In genomic region chr7:99858175-99858812, GRCm38 (mm10) we compare ENCODE assay signal across 8 mouse cellular contexts. TPM values are rescaled to one million over a fixed set of nuclear protein-coding genes. Genes with fewer than 3 reads are reported as not detected.
DNase-seq lines count a peak whose midpoint lies in the region; ATAC-seq and TF ChIP-seq lines count a peak whose summit lies in the region.

No protein-coding gene starts in this region.

- peaks cover 6% of the 10 kb centered on the region for H3K79me2 ChIP-seq in heart, adult 2 months (replicated peaks; ENCODE audit: control insufficient read depth, insufficient read depth, low read length)

- intact Hi-C loops in heart, adult 2 months (cut with DNase I): loop anchor here (2.0 to 5.0 kb wide), 2 partner anchors 29 to 376 kb away; partner anchors contain the start of genes Neu3 and Rps3

- TF ChIP-seq EP300 in heart, adult 2 months (IDR thresholded peaks at IDR 0.05; ENCODE audit: insufficient read depth, low read depth, low read length): no peak

- H3K4me1 ChIP-seq in heart, adult 2 months (ENCODE audit: control insufficient read depth, insufficient read depth, low read length): peaks cover 6% of the 10 kb centered on the region
- peaks cover 39% of the 10 kb centered on the region for H3K4me1 ChIP-seq in E14TG2a.4 (replicated peaks; ENCODE audit: low read depth, low read length)
- H3K4me1 ChIP-seq in forebrain, postnatal 0 days (ENCODE audit: insufficient read depth): peaks cover 8% of the 10 kb centered on the region

- no peaks in the 10 kb centered on the region for H3K9me3 ChIP-seq in E14TG2a.4 (ENCODE audit: low read length)
- H3K9me3 ChIP-seq in forebrain, postnatal 0 days (ENCODE audit: low read length): no peaks in the 10 kb centered on the region

- no peak for DNase-seq in heart, adult 2 months
- no peak for DNase-seq in heart, adult 18-20 months
- no peak for DNase-seq in forebrain, postnatal 0 days
- no peak for DNase-seq in cerebellum, postnatal 10 days
- DNase-seq in ovary, postnatal 14 days (ENCODE audit: low spot score): no peak
- DNase-seq in left cerebral cortex, adult 11 months (ENCODE audit: low spot score): no peak

- H3K27me3 ChIP-seq in heart, adult 2 months (ENCODE audit: control insufficient read depth, insufficient read depth, low read length): no peaks in the 10 kb centered on the region
- H3K27me3 ChIP-seq in E14TG2a.4 (ENCODE audit: insufficient read depth, low read length): peaks cover 16% of the 10 kb centered on the region
- H3K27me3 ChIP-seq in forebrain, postnatal 0 days (ENCODE audit: insufficient read depth, low read length): no peaks in the 10 kb centered on the region

- TF ChIP-seq CTCF in heart, adult 2 months (IDR thresholded peaks at IDR 0.05): no peak
- TF ChIP-seq CTCF in E14TG2a.4 (conservative IDR thresholded peaks at IDR 0.05; ENCODE audit: low read length): no peak
- TF ChIP-seq CTCF in forebrain, postnatal 0 days (IDR thresholded peaks at IDR 0.05; ENCODE audit: low read depth): no peak

- H3K36me3 ChIP-seq in heart, adult 2 months (ENCODE audit: control insufficient read depth, insufficient read depth, low read length): no peaks in the 10 kb centered on the region; the same call in 1 of the 2 replicates
- H3K36me3 ChIP-seq in E14TG2a.4 (ENCODE audit: insufficient read depth, low read length): peaks cover 35% of the 10 kb centered on the region
- peaks cover 14% of the 10 kb centered on the region for H3K36me3 ChIP-seq in forebrain, postnatal 0 days (ENCODE audit: insufficient read depth)

- H3K27ac ChIP-seq in heart, adult 2 months: peak overlapping the region; percentile 94
- peak overlapping the region; percentile 87 for H3K27ac ChIP-seq in forebrain, postnatal 0 days (ENCODE audit: low read depth, low read length)

- ATAC-seq in forebrain, postnatal 0 days: peak; percentile 51
- peak; percentile 6 for ATAC-seq in megakaryocyte, adult 5-6 weeks (ENCODE audit: poor library complexity, severe bottlenecking)

- H3K9ac ChIP-seq in heart, adult 2 months (ENCODE audit: low read depth, low read length): peak overlapping the region; percentile 64
- H3K9ac ChIP-seq in forebrain, postnatal 0 days: peak overlapping the region; percentile 83

- no peak for TF ChIP-seq POLR2A in heart, adult 2 months (IDR thresholded peaks at IDR 0.05; ENCODE audit: insufficient read depth, low read depth, low read length)

- peak overlapping the region; percentile 74 for H3K4me2 ChIP-seq in forebrain, postnatal 0 days (ENCODE audit: low read depth)

- H3K4me3 ChIP-seq in heart, adult 2 months: peak overlapping the region; percentile 100
- H3K4me3 ChIP-seq in E14TG2a.4 (replicated peaks; ENCODE audit: low read length): peak overlapping the region; percentile 96
- peak overlapping the region; percentile 74 for H3K4me3 ChIP-seq in forebrain, postnatal 0 days (ENCODE audit: low read depth, low read length)

- under 1% methylated on average over 19 of the region's 19 CpGs for WGBS in heart, adult 2 months
- under 1% methylated on average over 19 of the region's 19 CpGs for WGBS in forebrain, postnatal 0 days

RNA-seq across cellular contexts. Expression of gene Xrra1, which starts 0.6 kb away (rescaled TPM):
- under 1 TPM in 1 of 2 experiments, not detected in 1; 0.10 TPM for total RNA-seq in heart, adult 2 months (2021)
- 0.14 TPM in 1 of 2 replicates, not detected in the other for polyA plus RNA-seq in heart, adult 2 months (2012; rRNA removed)
- under 1 TPM in 1 of 2 experiments, not detected in 1; 0.23 TPM for total RNA-seq in heart, adult 18-20 months (2021)
- 0.62 and 2.0 TPM in 2 replicates for total RNA-seq in forebrain, postnatal 0 days (2014; rRNA removed)
- 1.7 and 2.0 TPM in 2 replicates for polyA plus RNA-seq in forebrain, postnatal 0 days (2015; fragmentation: Nextera tagmentation; extraction: Ambion mirVana)
- total RNA-seq in megakaryocyte, adult 5-6 weeks (2015): 0.11 TPM in 1 of 2 replicates, not detected in the other
- not detected in 2 replicates for total RNA-seq in megakaryocyte, adult 5-6 weeks (2017)

RNA-seq across cellular contexts. Expression of gene Spcs2, which starts 5.0 kb away (rescaled TPM):
- 10 to 100 TPM; 58.8 to 60.9 TPM for total RNA-seq in heart, adult 2 months (2021)
- polyA plus RNA-seq in heart, adult 2 months (2012; rRNA removed): 21.0 and 40.0 TPM in 2 replicates
- 10 to 100 TPM; 62.7 to 65.6 TPM for total RNA-seq in heart, adult 18-20 months (2021)
- 115 and 123 TPM in 2 replicates for total RNA-seq in forebrain, postnatal 0 days (2014; rRNA removed)
- 235 and 257 TPM in 2 replicates for polyA plus RNA-seq in forebrain, postnatal 0 days (2015; fragmentation: Nextera tagmentation; extraction: Ambion mirVana)
- total RNA-seq in megakaryocyte, adult 5-6 weeks (2015): 181 and 205 TPM in 2 replicates
- total RNA-seq in megakaryocyte, adult 5-6 weeks (2017): 113 and 137 TPM in 2 replicates

RNA-seq across cellular contexts. Expression of gene Neu3, which starts 30.1 kb away (rescaled TPM):
- total RNA-seq in heart, adult 2 months (2021): 1 to 10 TPM; 4.2 to 4.5 TPM
- 3.1 and 5.8 TPM in 2 replicates for polyA plus RNA-seq in heart, adult 2 months (2012; rRNA removed)
- 1 to 10 TPM; 3.6 to 3.7 TPM for total RNA-seq in heart, adult 18-20 months (2021)
- total RNA-seq in forebrain, postnatal 0 days (2014; rRNA removed): 2.2 and 2.3 TPM in 2 replicates
- 0.65 and 1.5 TPM in 2 replicates for polyA plus RNA-seq in forebrain, postnatal 0 days (2015; fragmentation: Nextera tagmentation; extraction: Ambion mirVana)
- total RNA-seq in megakaryocyte, adult 5-6 weeks (2015): 0.22 and 1.4 TPM in 2 replicates
- total RNA-seq in megakaryocyte, adult 5-6 weeks (2017): 1.1 and 1.8 TPM in 2 replicates
